Mouse (Mus musculus): Measurements from ENCODE around the gene Rbbp8nl. TPM values are rescaled to one million over a fixed set of nuclear protein-coding genes. Genes with fewer than 3 reads are reported as not detected.

The Rbbp8nl gene
- polyA plus RNA-seq, 1 experiment, result not detected

GRCm38 (mm10) chr2:180235788-180236187 is 53.9 kb downstream of the Rbbp8nl start:
- no peak for TF ChIP-seq CTCF (IDR thresholded peaks at IDR 0.05; ENCODE audit: control insufficient read depth, insufficient read depth, insufficient replicate concordance, low read depth, low read length)
- TF ChIP-seq POLR2A (IDR thresholded peaks at IDR 0.05; ENCODE audit: control insufficient read depth, low read depth, low read length), result no peak
- no peak overlapping the region for H3K4me3 ChIP-seq (ENCODE audit: control insufficient read depth, low read depth, low read length)
- no peaks in the 10 kb centered on the region for H3K36me3 ChIP-seq (ENCODE audit: control insufficient read depth, insufficient read depth, low read length)
- no peaks in the 10 kb centered on the region for H3K27me3 ChIP-seq (ENCODE audit: control insufficient read depth, insufficient read depth, low read length)
- H3K4me1 ChIP-seq (ENCODE audit: control insufficient read depth, insufficient read depth, low read length), result no peaks in the 10 kb centered on the region
- H3K27ac ChIP-seq (ENCODE audit: control insufficient read depth, insufficient read depth, low read depth, low read length), result no peak overlapping the region

- Histone ChIP-seq H3K27me3 (ENCODE audit: control insufficient read depth, insufficient read depth, low read length) (no peaks in the 10 kb centered on the region), H3K4me1 (ENCODE audit: control insufficient read depth, insufficient read depth, low read length) (no peaks in the 10 kb centered on the region), H3K36me3 (ENCODE audit: control insufficient read depth, insufficient read depth, low read length) (no peaks in the 10 kb centered on the region), H3K4me3 (ENCODE audit: control insufficient read depth, low read depth, low read length) (no peak overlapping the region), H3K27ac (ENCODE audit: control insufficient read depth, insufficient read depth, low read depth, low read length) (no peak overlapping the region)
- no peak for TF ChIP-seq CTCF (IDR thresholded peaks at IDR 0.05; ENCODE audit: control insufficient read depth, insufficient read depth, insufficient replicate concordance, low read depth, low read length)
- no peak for TF ChIP-seq POLR2A (IDR thresholded peaks at IDR 0.05; ENCODE audit: control insufficient read depth, low read depth, low read length)
Measured at GRCm38 (mm10) chr2:180234980-180235379, 54.7 kb downstream of the Rbbp8nl start.

- Histone ChIP-seq H3K4me1 (ENCODE audit: control insufficient read depth, insufficient read depth, low read length) (no peaks in the 10 kb centered on the region), H3K27ac (ENCODE audit: control insufficient read depth, insufficient read depth, low read depth, low read length) (no peak overlapping the region), H3K4me3 (ENCODE audit: control insufficient read depth, low read depth, low read length) (no peak overlapping the region)
Measured at GRCm38 (mm10) chr2:180234353-180234752, 55.3 kb downstream of the Rbbp8nl start.

GRCm38 (mm10) chr2:180233101-180233904 is 56.4 kb downstream of the Rbbp8nl start:
- TF ChIP-seq POLR2A (IDR thresholded peaks at IDR 0.05; ENCODE audit: control insufficient read depth, low read depth, low read length), result no peak
- no peak for TF ChIP-seq CTCF (IDR thresholded peaks at IDR 0.05; ENCODE audit: control insufficient read depth, insufficient read depth, insufficient replicate concordance, low read depth, low read length)
- Histone ChIP-seq H3K36me3 (ENCODE audit: control insufficient read depth, insufficient read depth, low read length) (no peaks in the 10 kb centered on the region), H3K4me1 (ENCODE audit: control insufficient read depth, insufficient read depth, low read length) (peaks cover 4% of the 10 kb centered on the region), H3K27me3 (ENCODE audit: control insufficient read depth, insufficient read depth, low read length) (no peaks in the 10 kb centered on the region), H3K27ac (ENCODE audit: control insufficient read depth, insufficient read depth, low read depth, low read length) (no peak overlapping the region), H3K4me3 (ENCODE audit: control insufficient read depth, low read depth, low read length) (no peak overlapping the region)

More at GRCm38 (mm10) chr2:180234353-180234752, 55.3 kb downstream of the Rbbp8nl start:
- Histone ChIP-seq H3K36me3 (ENCODE audit: control insufficient read depth, insufficient read depth, low read length) (no peaks in the 10 kb centered on the region), H3K27me3 (ENCODE audit: control insufficient read depth, insufficient read depth, low read length) (no peaks in the 10 kb centered on the region)
- TF ChIP-seq CTCF (IDR thresholded peaks at IDR 0.05; ENCODE audit: control insufficient read depth, insufficient read depth, insufficient replicate concordance, low read depth, low read length), result no peak
- TF ChIP-seq POLR2A (IDR thresholded peaks at IDR 0.05; ENCODE audit: control insufficient read depth, low read depth, low read length), result no peak

- H3K4me3 ChIP-seq (ENCODE audit: control insufficient read depth, low read depth, low read length), result no peak overlapping the region
- no peak for TF ChIP-seq CTCF (IDR thresholded peaks at IDR 0.05; ENCODE audit: control insufficient read depth, insufficient read depth, insufficient replicate concordance, low read depth, low read length)
- TF ChIP-seq POLR2A (IDR thresholded peaks at IDR 0.05; ENCODE audit: control insufficient read depth, low read depth, low read length), result no peak
- H3K36me3 ChIP-seq (ENCODE audit: control insufficient read depth, insufficient read depth, low read length), result no peaks in the 10 kb centered on the region
- peaks cover 16% of the 10 kb centered on the region for H3K4me1 ChIP-seq (ENCODE audit: control insufficient read depth, insufficient read depth, low read length)
- no peak overlapping the region for H3K27ac ChIP-seq (ENCODE audit: control insufficient read depth, insufficient read depth, low read depth, low read length)
- no peaks in the 10 kb centered on the region for H3K27me3 ChIP-seq (ENCODE audit: control insufficient read depth, insufficient read depth, low read length)
Measured at GRCm38 (mm10) chr2:180230482-180230881, 59.2 kb downstream of the Rbbp8nl start.

- TF ChIP-seq POLR2A (IDR thresholded peaks at IDR 0.05; ENCODE audit: control insufficient read depth, low read depth, low read length), result no peak
- TF ChIP-seq CTCF (IDR thresholded peaks at IDR 0.05; ENCODE audit: control insufficient read depth, insufficient read depth, insufficient replicate concordance, low read depth, low read length), result no peak
- peaks cover 21% of the 10 kb centered on the region for H3K4me1 ChIP-seq (ENCODE audit: control insufficient read depth, insufficient read depth, low read length)
Measured at GRCm38 (mm10) chr2:180229129-180229528, 60.5 kb downstream of the Rbbp8nl start.

GRCm38 (mm10) chr2:180228592-180228991 is 61.1 kb downstream of the Rbbp8nl start:
- H3K4me3 ChIP-seq (ENCODE audit: control insufficient read depth, low read depth, low read length), result no peak overlapping the region
- peaks cover 21% of the 10 kb centered on the region for H3K4me1 ChIP-seq (ENCODE audit: control insufficient read depth, insufficient read depth, low read length)
- TF ChIP-seq POLR2A (IDR thresholded peaks at IDR 0.05; ENCODE audit: control insufficient read depth, low read depth, low read length) (no peak), CTCF (IDR thresholded peaks at IDR 0.05; ENCODE audit: control insufficient read depth, insufficient read depth, insufficient replicate concordance, low read depth, low read length) (no peak)
- H3K27ac ChIP-seq (ENCODE audit: control insufficient read depth, insufficient read depth, low read depth, low read length), result no peak overlapping the region
- no peaks in the 10 kb centered on the region for H3K36me3 ChIP-seq (ENCODE audit: control insufficient read depth, insufficient read depth, low read length)
- no peaks in the 10 kb centered on the region for H3K27me3 ChIP-seq (ENCODE audit: control insufficient read depth, insufficient read depth, low read length)

More at GRCm38 (mm10) chr2:180229129-180229528, 60.5 kb downstream of the Rbbp8nl start:
- no peaks in the 10 kb centered on the region for H3K27me3 ChIP-seq (ENCODE audit: control insufficient read depth, insufficient read depth, low read length)
- no peak overlapping the region for H3K4me3 ChIP-seq (ENCODE audit: control insufficient read depth, low read depth, low read length)
- no peaks in the 10 kb centered on the region for H3K36me3 ChIP-seq (ENCODE audit: control insufficient read depth, insufficient read depth, low read length)
- H3K27ac ChIP-seq (ENCODE audit: control insufficient read depth, insufficient read depth, low read depth, low read length), result no peak overlapping the region
